Mouse (Mus musculus) ES-E14 (cell line): Measurements from ENCODE around the gene Hc. TPM values are rescaled to one million over a fixed set of nuclear protein-coding genes. Genes with fewer than 3 reads are reported as not detected.

ENCODE experiments used
- DNase-seq: peaks from one replicate; pipeline ENCODE4 v3.0.0-alpha.2; 2013; ENCODE audit warnings: low read depth, low spot score
- H3K27ac ChIP-seq: 2 replicates; pipeline ENCODE4 v1.5.1; 2012; ENCODE audit warnings: low read depth, mild to moderate bottlenecking, low read length, moderate library complexity, mixed read lengths; ENCODE audit not compliant: poor library complexity, insufficient read depth, severe bottlenecking
- H3K36me3 ChIP-seq: 2 replicates; pipeline ENCODE4 v1.6.1; 2012; ENCODE audit warnings: mild to moderate bottlenecking, low read length, moderate library complexity, mixed read lengths; ENCODE audit not compliant: control insufficient read depth, poor library complexity, insufficient read depth, severe bottlenecking
- H3K4me1 ChIP-seq, 2 experiments: fragments of 150-350 bp in 1 of 2; sonication (generic) in 1 of 2; 2 replicates each; pipeline ENCODE4 v1.6.1; 2012; ENCODE audit warnings: low read length in 2 of 2, mild to moderate bottlenecking in 1 of 2, mixed read lengths in 1 of 2; ENCODE audit not compliant: control insufficient read depth in 2 of 2, insufficient read depth in 2 of 2, poor library complexity in 1 of 2
- H3K4me3 ChIP-seq, 2 experiments: fragments of 150-350 bp in 1 of 2; sonication (generic) in 1 of 2; 2 replicates each; pipeline ENCODE4 v1.5.1; 2012; ENCODE audit warnings: low read length in 2 of 2, low read depth in 1 of 2, mild to moderate bottlenecking in 1 of 2, mixed read lengths in 1 of 2; ENCODE audit not compliant: insufficient read depth in 1 of 2, poor library complexity in 1 of 2, severe bottlenecking in 1 of 2
- H3K9ac ChIP-seq: 2 replicates; pipeline ENCODE4 v1.6.1; 2012; ENCODE audit warnings: low read depth, mild to moderate bottlenecking, low read length, mixed read lengths; ENCODE audit not compliant: poor library complexity, insufficient read depth, severe bottlenecking
- H3K9me3 ChIP-seq: fragments of 150-350 bp; sonication (generic); 2 replicates; pipeline ENCODE4 v1.6.1; 2012; ENCODE audit warnings: low read depth, mild to moderate bottlenecking, low read length; ENCODE audit not compliant: control insufficient read depth, insufficient read depth
- CHD2 ChIP-seq: IDR thresholded peaks from 2 replicates; pipeline ENCODE4 v1.6.1; 2014; ENCODE audit warnings: mild to moderate bottlenecking, low read depth, low read length, inconsistent platforms
- HCFC1 ChIP-seq: IDR thresholded peaks from 2 replicates; pipeline ENCODE4 v1.6.1; 2012; ENCODE audit warnings: low read length, inconsistent platforms, borderline replicate concordance; ENCODE audit not compliant: insufficient read depth
- MAFK ChIP-seq: IDR thresholded peaks from 2 replicates; pipeline ENCODE4 v1.6.1; 2014; ENCODE audit warnings: mild to moderate bottlenecking, low read depth, low read length, inconsistent platforms; ENCODE audit not compliant: insufficient read depth
- ZC3H11A ChIP-seq: IDR thresholded peaks from 2 replicates; pipeline ENCODE4 v1.6.1; 2012; ENCODE audit warnings: low read depth, mild to moderate bottlenecking, inconsistent platforms, low read length, borderline replicate concordance
- ZNF384 ChIP-seq: IDR thresholded peaks from 2 replicates; pipeline ENCODE4 v1.6.1; 2012; ENCODE audit warnings: low read depth, low read length, inconsistent platforms
- in situ Hi-C, 2 experiments: fragments of 600-800 bp; cut with MboI; formaldehyde crosslinking; loops; one replicate each; pipeline ENCODE4 v1.15.1; 2025; ENCODE audit warnings: low sequenced_read_pairs in 2 of 2, inconsistent platforms in 1 of 2; ENCODE audit not compliant: unreplicated experiment in 2 of 2
- total RNA-seq: library from RNA; depleted of rRNA; stranded (reverse); fragments of 300-350 nt; gene quantifications from 2 replicates; pipeline ENCODE4 v1.2.3, GENCODE M21; 2012

Gene Hc
- total RNA-seq, 1 experiment: 0.45 TPM

GRCm38 (mm10) chr2:35074328-35074727 lies 13.1 kb upstream of the Hc start:
- Histone ChIP-seq H3K9me3 (no peaks in the 10 kb centered on the region), H3K27ac (no peak overlapping the region), H3K36me3 (no peaks in the 10 kb centered on the region), H3K9ac (no peak overlapping the region), H3K4me3 (no peak overlapping the region), H3K4me1 (no peaks in the 10 kb centered on the region)
- in situ Hi-C loops: no loop called here
- DNase-seq: no peak
- TF ChIP-seq HCFC1 (no peak), MAFK (no peak), ZC3H11A (no peak), ZNF384 (no peak), CHD2 (no peak)

GRCm38 (mm10) chr2:35072547-35072946 lies 11.3 kb upstream of the Hc start:
- H3K27ac ChIP-seq: no peak overlapping the region
- no peak for TF ChIP-seq MAFK
- no peak for TF ChIP-seq HCFC1
- no peak for TF ChIP-seq ZNF384
- no peak for TF ChIP-seq ZC3H11A
- no peak for TF ChIP-seq CHD2
- in situ Hi-C loops: no loop called here

GRCm38 (mm10) chr2:35070275-35070674 lies 9.0 kb upstream of the Hc start:
- Histone ChIP-seq H3K4me1 (no peaks in the 10 kb centered on the region), H3K9me3 (no peaks in the 10 kb centered on the region), H3K4me3 (no peak overlapping the region), H3K9ac (no peak overlapping the region), H3K36me3 (no peaks in the 10 kb centered on the region), H3K27ac (no peak overlapping the region)
- TF ChIP-seq HCFC1 (no peak), ZNF384 (no peak), CHD2 (no peak)
- in situ Hi-C loops: no loop called here
- DNase-seq: no peak

More at GRCm38 (mm10) chr2:35072547-35072946, 11.3 kb upstream of the Hc start:
- no peaks in the 10 kb centered on the region for H3K4me1 ChIP-seq
- no peaks in the 10 kb centered on the region for H3K36me3 ChIP-seq
- DNase-seq: no peak
- no peaks in the 10 kb centered on the region for H3K9me3 ChIP-seq
- H3K9ac ChIP-seq: no peak overlapping the region
- no peak overlapping the region for H3K4me3 ChIP-seq

- no peak overlapping the region for H3K27ac ChIP-seq
- H3K4me1 ChIP-seq: no peaks in the 10 kb centered on the region
- DNase-seq: no peak
- TF ChIP-seq CHD2 (no peak), ZC3H11A (no peak), MAFK (no peak), HCFC1 (no peak), ZNF384 (no peak)
- no peak overlapping the region for H3K9ac ChIP-seq
- H3K36me3 ChIP-seq: no peaks in the 10 kb centered on the region
- in situ Hi-C loops: no loop called here
- H3K4me3 ChIP-seq: no peak overlapping the region
- H3K9me3 ChIP-seq: no peaks in the 10 kb centered on the region
Observed at GRCm38 (mm10) chr2:35069124-35069523, 7.9 kb upstream of the Hc start.

GRCm38 (mm10) chr2:35067117-35067516 lies 5.9 kb upstream of the Hc start:
- TF ChIP-seq HCFC1: no peak
- TF ChIP-seq ZC3H11A: no peak
- no peak for TF ChIP-seq MAFK
- TF ChIP-seq CHD2: no peak
- Histone ChIP-seq H3K36me3 (no peaks in the 10 kb centered on the region), H3K27ac (no peak overlapping the region), H3K4me3 (no peak overlapping the region), H3K4me1 (no peaks in the 10 kb centered on the region), H3K9ac (no peak overlapping the region), H3K9me3 (no peaks in the 10 kb centered on the region)
- no peak for DNase-seq
- in situ Hi-C loops: no loop called here
